Mouse (Mus musculus) stomach, postnatal 0 days (tissue): ENCODE measurements around the gene Vps37c. TPM values are rescaled to one million over a fixed set of nuclear protein-coding genes. Genes with fewer than 3 reads are reported as not detected.

Experiments used
- ATAC-seq: fragments of 200-750 bp; cut with Nextera tagmentation; 2 replicates; pipeline ENCODE4 v1.8.0; 2017; ENCODE audit not compliant: low FRiP score, low TSS enrichment
- DNase-seq: peaks from one replicate; pipeline ENCODE4 v3.0.0-alpha.2; 2016; ENCODE audit warnings: low spot score
- H3K27ac ChIP-seq: fragments of 300-500 bp; sonication (generic); replicated peaks from 2 replicates; pipeline ENCODE4 v1.5.1; 2014; ENCODE audit warnings: mild to moderate bottlenecking, control low read depth
- H3K27me3 ChIP-seq: fragments of 300-500 bp; sonication (generic); 2 replicates; pipeline ENCODE4 v1.6.1; 2014; ENCODE audit warnings: low read length; ENCODE audit not compliant: control insufficient read depth, insufficient read depth
- H3K36me3 ChIP-seq: fragments of 300-500 bp; sonication (generic); 2 replicates; pipeline ENCODE4 v1.6.1; 2014; ENCODE audit warnings: low read length, mixed read lengths; ENCODE audit not compliant: control insufficient read depth, insufficient read depth
- H3K4me1 ChIP-seq: fragments of 300-500 bp; sonication (generic); replicated peaks from 2 replicates; pipeline ENCODE4 v1.6.1; 2014; ENCODE audit warnings: antibody characterized with exemption; ENCODE audit not compliant: control insufficient read depth, insufficient read depth
- H3K4me2 ChIP-seq: fragments of 300-500 bp; sonication (generic); replicated peaks from 2 replicates; pipeline ENCODE4 v1.6.1; 2014; ENCODE audit warnings: low read depth, mild to moderate bottlenecking, control low read depth, moderate library complexity
- H3K4me3 ChIP-seq: fragments of 300-500 bp; sonication (generic); 2 replicates; pipeline ENCODE4 v1.5.1; 2014; ENCODE audit warnings: low read depth, low read length, control low read depth
- H3K9ac ChIP-seq: fragments of 300-500 bp; sonication (generic); 2 replicates; pipeline ENCODE4 v1.6.1; 2014; ENCODE audit warnings: mild to moderate bottlenecking, low read length, control low read depth, mixed read lengths
- H3K9me3 ChIP-seq: fragments of 300-500 bp; sonication (generic); 2 replicates; pipeline ENCODE4 v1.6.1; 2016; ENCODE audit warnings: low read length; ENCODE audit not compliant: control insufficient read depth
- CTCF ChIP-seq: IDR thresholded peaks from 2 replicates; pipeline ENCODE4 v1.5.1; 2016; ENCODE audit warnings: antibody characterized with exemption, low read depth, mild to moderate bottlenecking, moderate library complexity
- EP300 ChIP-seq: optimal IDR thresholded peaks from 2 replicates; pipeline ENCODE3; 2016; ENCODE audit warnings: antibody characterized with exemption
- WGBS: fragments of 180-500 bp; shearing (Covaris S2); extraction: QIAGEN DNeasy Blood & Tissue Kit; methylation state at CpG from one replicate; pipeline ENCODE4 v1.1.7; 2014; 5-methylcytosine and 5-hydroxymethylcytosine counted together
- polyA plus RNA-seq: library from polyadenylated mRNA; unstranded; fragments of >200 nt; fragmentation: Nextera tagmentation; extraction: Ambion mirVana; gene quantifications from 2 replicates; pipeline ENCODE4 v1.2.1, GENCODE M21; 2015

Vps37c gene
- polyA plus RNA-seq, 1 experiment from 2014 or later = 48.6 TPM

DNA sequence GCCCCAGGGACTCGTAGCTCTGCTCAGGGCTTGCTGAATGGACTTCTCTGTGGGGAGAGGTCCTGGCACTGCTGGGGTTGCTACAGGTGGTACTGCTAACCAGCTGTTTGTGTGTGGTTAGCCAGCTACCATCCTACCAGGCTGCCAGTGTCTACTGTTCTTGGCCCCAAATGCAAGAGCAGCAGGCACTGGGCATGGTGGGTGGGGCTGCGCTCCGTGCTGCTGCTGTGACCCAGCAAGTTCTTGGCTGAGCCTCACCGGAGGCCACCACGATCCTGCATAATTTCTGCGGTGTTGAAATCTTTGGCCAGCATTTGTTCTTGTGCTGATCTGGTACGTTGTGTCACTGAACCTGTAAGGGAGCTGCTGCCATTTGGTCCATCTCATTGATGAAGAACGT is 14.9 kb downstream of the Vps37c start:
- Histone ChIP-seq H3K9ac (no peak overlapping the region), H3K36me3 (peaks cover 9% of the 10 kb centered on the region), H3K9me3 (no peaks in the 10 kb centered on the region), H3K4me3 (no peak overlapping the region), H3K4me2 (no peak overlapping the region), H3K4me1 (peaks cover 24% of the 10 kb centered on the region), H3K27ac (peak overlapping the region; percentile 77), H3K27me3 (no peaks in the 10 kb centered on the region)
- DNase-seq = no peak
- TF ChIP-seq CTCF = no peak
- no peak for TF ChIP-seq EP300
- no peak for ATAC-seq
- 59% methylated on average over 8 of the region's 8 CpGs for WGBS

DNA sequence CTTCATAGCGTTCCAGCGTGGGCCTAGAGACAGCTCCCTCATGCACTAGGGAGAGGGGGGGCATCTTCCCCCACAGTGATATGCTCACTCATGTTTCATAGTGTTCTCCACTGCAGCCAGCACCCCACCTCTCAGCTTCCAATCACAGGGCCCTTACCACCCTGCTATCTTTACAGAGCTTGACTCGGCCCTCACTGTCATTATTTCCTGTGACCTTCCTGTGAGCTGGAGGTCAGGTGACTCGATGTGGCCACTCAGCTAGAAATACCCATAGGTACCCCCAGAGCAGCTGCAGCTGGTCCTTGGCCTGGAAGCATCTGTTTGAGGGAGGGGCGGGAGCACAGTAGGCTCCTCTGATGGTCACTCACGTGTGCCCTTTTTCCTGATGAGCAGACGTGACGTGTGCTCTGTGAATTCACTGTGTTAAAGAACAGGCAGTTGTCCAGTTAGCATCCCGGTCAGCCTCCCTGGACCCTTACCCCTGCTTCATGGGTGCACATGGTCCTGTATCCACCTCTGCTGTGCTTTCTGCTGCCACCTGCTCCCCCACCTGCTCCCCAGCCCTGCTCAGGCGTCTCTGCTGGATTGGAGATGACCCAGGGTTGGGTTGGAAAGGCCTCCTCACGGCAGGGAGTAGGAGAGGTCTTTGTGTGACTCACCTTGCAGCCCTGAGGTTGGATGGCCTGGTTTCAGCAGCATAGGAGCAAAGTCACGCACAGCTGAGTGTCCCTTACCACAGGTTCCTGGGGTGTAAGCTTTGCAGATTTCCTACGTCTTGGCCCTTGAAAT is 18.7 kb downstream of the Vps37c start:
- 75% methylated on average over 13 of the region's 13 CpGs for WGBS
- TF ChIP-seq EP300 (no peak), CTCF (no peak)
- Histone ChIP-seq H3K36me3 (peaks cover 21% of the 10 kb centered on the region), H3K4me2 (no peak overlapping the region), H3K27me3 (no peaks in the 10 kb centered on the region), H3K27ac (no peak overlapping the region), H3K4me3 (no peak overlapping the region), H3K4me1 (0 out of 2 replicates have a peak, but pooled peaks cover 3% of the 10 kb centered on the region), H3K9me3 (no peaks in the 10 kb centered on the region), H3K9ac (no peak overlapping the region)
- no peak for ATAC-seq
- DNase-seq = no peak

DNA sequence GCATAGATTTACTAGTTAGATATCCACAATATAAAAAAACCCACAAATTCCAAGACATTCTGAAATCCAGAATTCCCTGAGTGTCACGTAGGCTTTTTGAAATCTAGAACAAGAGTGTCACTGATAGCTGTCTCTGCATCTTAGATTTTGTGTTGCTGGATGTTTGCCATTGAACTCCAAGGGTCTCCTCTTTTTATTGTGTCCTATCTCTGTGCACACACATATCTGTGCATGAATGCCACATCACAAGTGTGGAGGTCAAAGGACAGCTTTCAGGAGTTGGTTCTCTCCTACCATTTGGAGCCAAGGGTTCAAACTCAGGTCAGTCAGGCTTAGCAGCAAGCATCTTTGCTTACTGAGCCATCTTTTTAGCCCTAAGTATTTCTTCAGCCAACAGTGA is 19.3 kb downstream of the Vps37c start:
- H3K27me3 ChIP-seq = no peaks in the 10 kb centered on the region
- peaks cover 25% of the 10 kb centered on the region for H3K36me3 ChIP-seq
- ATAC-seq (no peak), DNase-seq (no peak)
- no peak overlapping the region for H3K4me3 ChIP-seq
- no peak overlapping the region for H3K9ac ChIP-seq
- 0 out of 2 replicates have a peak, but pooled peaks cover under 1% of the 10 kb centered on the region for H3K4me1 ChIP-seq
- no peaks in the 10 kb centered on the region for H3K9me3 ChIP-seq
- H3K4me2 ChIP-seq = no peak overlapping the region
- 0 out of 2 replicates have a peak overlapping the region, but pooled peaks have one; percentile 9 for H3K27ac ChIP-seq
- no peak for TF ChIP-seq EP300
- TF ChIP-seq CTCF = no peak
- 87% methylated on average over 1 of the region's 1 CpGs for WGBS

DNA sequence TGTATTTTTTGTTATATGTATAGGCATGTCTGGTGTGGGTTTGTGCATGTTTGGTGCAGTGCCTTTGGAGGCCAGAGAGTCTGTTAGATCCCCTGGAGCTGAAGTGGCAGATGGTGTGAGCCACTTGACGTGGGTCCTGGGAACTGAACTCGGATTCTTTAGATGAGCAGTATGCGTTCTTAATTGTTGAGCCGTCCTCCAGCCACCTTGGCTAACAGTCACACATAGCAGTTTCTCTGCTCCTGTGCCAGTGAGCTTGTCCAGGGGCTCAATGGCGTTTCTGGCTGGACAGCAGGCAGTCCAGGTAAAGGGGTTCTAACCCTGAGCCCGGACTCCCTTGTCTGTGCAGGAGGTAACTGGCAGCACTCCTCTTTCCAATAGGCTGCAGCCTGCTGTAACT is 20.4 kb downstream of the Vps37c start:
- 65% methylated on average over 6 of the region's 6 CpGs for WGBS
- Histone ChIP-seq H3K27me3 (no peaks in the 10 kb centered on the region), H3K4me2 (no peak overlapping the region), H3K4me3 (no peak overlapping the region), H3K27ac (peak overlapping the region; percentile 75), H3K9ac (peak overlapping the region; percentile 35; the same call in 1 of the 2 replicates), H3K4me1 (no peaks in the 10 kb centered on the region), H3K9me3 (no peaks in the 10 kb centered on the region), H3K36me3 (peaks cover 31% of the 10 kb centered on the region)
- TF ChIP-seq CTCF = no peak
- TF ChIP-seq EP300 = no peak
- DNase-seq = no peak
- no peak for ATAC-seq

DNA sequence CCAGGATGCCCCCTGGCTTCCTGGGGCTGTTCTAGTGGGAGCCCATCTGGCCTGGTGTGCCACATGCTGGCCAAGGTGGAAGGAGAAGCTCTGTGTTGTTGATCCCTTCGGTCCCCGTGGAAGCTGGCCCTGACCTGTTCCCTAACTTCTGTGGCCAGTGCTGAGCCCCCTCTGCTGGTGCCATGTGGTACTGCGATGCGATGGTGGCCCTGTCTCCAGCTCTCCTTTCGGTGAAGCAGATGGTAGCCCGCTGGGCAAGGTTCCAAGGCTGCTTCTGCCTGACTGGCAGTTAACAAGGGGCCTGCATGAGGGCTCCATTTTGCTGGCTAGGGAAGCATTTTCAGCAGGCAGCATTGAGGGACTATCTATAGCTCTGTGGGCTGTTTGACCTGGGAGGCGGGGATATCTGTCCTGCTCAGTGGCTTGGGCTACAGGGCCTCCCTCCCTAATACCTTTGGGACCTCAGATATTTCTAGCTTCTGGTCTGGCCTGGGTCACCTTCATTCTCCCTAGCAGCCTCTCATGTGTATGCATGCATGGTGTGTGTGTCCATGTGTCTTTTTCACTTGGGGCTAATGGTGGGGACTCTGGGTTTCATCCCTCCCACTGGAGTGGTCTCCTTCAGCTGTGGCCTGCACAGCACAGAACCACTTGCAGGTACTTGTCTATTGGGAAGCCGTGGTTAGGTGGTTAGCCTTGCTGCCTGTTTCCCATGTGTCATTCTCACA is 21.0 kb downstream of the Vps37c start:
- Histone ChIP-seq H3K27ac (peak overlapping the region; percentile 75), H3K4me3 (no peak overlapping the region), H3K4me1 (no peaks in the 10 kb centered on the region), H3K9ac (peak overlapping the region; percentile 35; the same call in 1 of the 2 replicates), H3K36me3 (peaks cover 31% of the 10 kb centered on the region), H3K9me3 (no peaks in the 10 kb centered on the region), H3K27me3 (no peaks in the 10 kb centered on the region), H3K4me2 (no peak overlapping the region)
- WGBS = 21% methylated on average over 8 of the region's 8 CpGs
- DNase-seq (peak; percentile 95), ATAC-seq (peak; percentile 73)
- TF ChIP-seq EP300 = no peak
- peak; percentile 98 for TF ChIP-seq CTCF
